Mouse (Mus musculus): ENCODE data around the gene Pmpca. TPM values are rescaled to one million over a fixed set of nuclear protein-coding genes. Genes with fewer than 3 reads are reported as not detected.
"Not testable (repeated sequence)": the region's sequence is repeated elsewhere in the genome, so short reads cannot be mapped to it uniquely, and the experiment has no call there.

Pmpca gene
- polyA plus RNA-seq, 1 experiment from 2014 or later = 74.3 TPM

DNA sequence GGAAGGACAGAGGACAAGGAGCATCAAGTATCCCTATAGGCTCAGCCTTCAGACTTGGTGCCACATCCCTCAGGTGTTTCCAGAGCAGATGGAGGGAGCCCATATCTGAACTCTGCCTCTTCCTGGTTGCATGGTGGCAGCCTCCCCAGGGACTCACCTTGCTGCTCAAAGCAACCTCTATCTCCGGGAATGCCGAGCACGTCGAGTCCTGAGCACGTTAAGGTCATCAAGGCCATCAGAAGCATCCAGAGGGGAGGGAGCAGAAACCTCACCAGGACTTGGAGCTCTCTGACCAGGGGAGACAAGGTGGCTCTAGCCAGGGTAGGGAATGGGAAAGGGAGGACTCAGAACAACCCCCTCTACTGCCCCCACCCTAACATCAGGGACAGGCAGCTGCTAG lies 25.7 kb upstream of the Pmpca start:
- WGBS = 62% methylated on average over 5 of the region's 5 CpGs
- Histone ChIP-seq H3K4me1 (replicated peaks; ENCODE audit: insufficient read depth, low read length) (no peaks in the 10 kb centered on the region), H3K36me3 (ENCODE audit: insufficient read depth, low read length) (peaks cover 44% of the 10 kb centered on the region), H3K9ac (ENCODE audit: low read depth, low read length) (no peak overlapping the region), H3K27ac (no peak overlapping the region), H3K27me3 (ENCODE audit: insufficient read depth, low read length) (no peaks in the 10 kb centered on the region), H3K4me3 (replicated peaks; ENCODE audit: low read depth, low read length) (no peak overlapping the region), H3K4me2 (ENCODE audit: low read length) (no peak overlapping the region), H3K9me3 (replicated peaks; ENCODE audit: low read length) (no peaks in the 10 kb centered on the region)
- DNase-seq (ENCODE audit: low spot score) (no peak), ATAC-seq (replicated peaks; ENCODE audit: low FRiP score, low read depth) (no peak)
- no peak for TF ChIP-seq CTCF (IDR thresholded peaks at IDR 0.05; ENCODE audit: low read depth)

- Histone ChIP-seq H3K4me2 (ENCODE audit: low read length) (no peak overlapping the region), H3K27ac (no peak overlapping the region), H3K4me3 (replicated peaks; ENCODE audit: low read depth, low read length) (no peak overlapping the region), H3K4me1 (replicated peaks; ENCODE audit: insufficient read depth, low read length) (no peaks in the 10 kb centered on the region), H3K27me3 (ENCODE audit: insufficient read depth, low read length) (no peaks in the 10 kb centered on the region), H3K9ac (ENCODE audit: low read depth, low read length) (no peak overlapping the region), H3K36me3 (ENCODE audit: insufficient read depth, low read length) (peaks cover 55% of the 10 kb centered on the region), H3K9me3 (replicated peaks; ENCODE audit: low read length) (no peaks in the 10 kb centered on the region)
- no peak for TF ChIP-seq CTCF (IDR thresholded peaks at IDR 0.05; ENCODE audit: low read depth)
- no peak for ATAC-seq (replicated peaks; ENCODE audit: low FRiP score, low read depth)
- WGBS = 69% methylated on average over 10 of the region's 10 CpGs
- DNase-seq (ENCODE audit: low spot score) = peak; percentile 28
Measured at GRCm38 (mm10) chr2:26364738-26365465, 24.2 kb upstream of the Pmpca start.

DNA sequence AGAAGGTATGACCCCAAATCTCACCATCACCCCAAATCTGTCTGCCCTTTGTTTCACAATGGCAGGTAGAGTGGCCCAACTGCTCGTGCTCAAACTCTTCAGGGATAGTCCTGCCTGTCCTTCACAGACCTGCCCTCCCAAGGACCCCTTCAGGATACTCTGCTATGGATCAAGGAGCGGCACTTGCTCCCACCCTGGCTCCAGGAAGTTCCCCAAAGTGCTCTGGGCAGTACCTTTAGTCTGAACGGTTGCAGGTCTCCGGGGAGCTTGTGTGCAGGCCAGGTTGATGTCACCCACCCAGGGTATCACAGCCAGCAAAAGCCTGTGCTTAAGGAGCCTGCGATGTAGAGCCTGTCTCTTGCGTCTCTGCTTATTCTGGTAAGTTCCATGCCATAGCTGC lies 21.2 kb upstream of the Pmpca start:
- H3K4me1 ChIP-seq (replicated peaks; ENCODE audit: insufficient read depth, low read length) = no peaks in the 10 kb centered on the region
- no peak overlapping the region for H3K4me2 ChIP-seq (ENCODE audit: low read length)
- no peak overlapping the region for H3K27ac ChIP-seq
- no peaks in the 10 kb centered on the region for H3K27me3 ChIP-seq (ENCODE audit: insufficient read depth, low read length)
- ATAC-seq (replicated peaks; ENCODE audit: low FRiP score, low read depth) (no peak), DNase-seq (ENCODE audit: low spot score) (no peak)
- no peaks in the 10 kb centered on the region for H3K9me3 ChIP-seq (replicated peaks; ENCODE audit: low read length)
- no peak overlapping the region for H3K4me3 ChIP-seq (replicated peaks; ENCODE audit: low read depth, low read length)
- 92% methylated on average over 6 of the region's 6 CpGs for WGBS
- TF ChIP-seq CTCF (IDR thresholded peaks at IDR 0.05; ENCODE audit: low read depth) = no peak
- no peak overlapping the region for H3K9ac ChIP-seq (ENCODE audit: low read depth, low read length)
- peaks cover 72% of the 10 kb centered on the region for H3K36me3 ChIP-seq (ENCODE audit: insufficient read depth, low read length)

GRCm38 (mm10) chr2:26368572-26368971 lies 20.6 kb upstream of the Pmpca start:
- WGBS = 90% methylated on average over 1 of the region's 1 CpGs
- H3K27ac ChIP-seq = no peak overlapping the region
- no peak overlapping the region for H3K4me2 ChIP-seq (ENCODE audit: low read length)
- H3K36me3 ChIP-seq (ENCODE audit: insufficient read depth, low read length) = peaks cover 71% of the 10 kb centered on the region
- DNase-seq (ENCODE audit: low spot score) (no peak), ATAC-seq (replicated peaks; ENCODE audit: low FRiP score, low read depth) (no peak)
- H3K4me3 ChIP-seq (replicated peaks; ENCODE audit: low read depth, low read length) = no peak overlapping the region
- H3K4me1 ChIP-seq (replicated peaks; ENCODE audit: insufficient read depth, low read length) = no peaks in the 10 kb centered on the region
- no peak for TF ChIP-seq CTCF (IDR thresholded peaks at IDR 0.05; ENCODE audit: low read depth)
- no peaks in the 10 kb centered on the region for H3K9me3 ChIP-seq (replicated peaks; ENCODE audit: low read length)
- H3K9ac ChIP-seq (ENCODE audit: low read depth, low read length) = no peak overlapping the region
- H3K27me3 ChIP-seq (ENCODE audit: insufficient read depth, low read length) = no peaks in the 10 kb centered on the region

- 97% methylated on average over 8 of the region's 8 CpGs for WGBS
- DNase-seq (ENCODE audit: low spot score) = no peak
- Histone ChIP-seq H3K36me3 (ENCODE audit: insufficient read depth, low read length) (peaks cover 78% of the 10 kb centered on the region), H3K27me3 (ENCODE audit: insufficient read depth, low read length) (no peaks in the 10 kb centered on the region), H3K9me3 (replicated peaks; ENCODE audit: low read length) (no peaks in the 10 kb centered on the region), H3K4me2 (ENCODE audit: low read length) (no peak overlapping the region), H3K4me1 (replicated peaks; ENCODE audit: insufficient read depth, low read length) (no peaks in the 10 kb centered on the region), H3K27ac (no peak overlapping the region), H3K9ac (ENCODE audit: low read depth, low read length) (no peak overlapping the region), H3K4me3 (replicated peaks; ENCODE audit: low read depth, low read length) (no peak overlapping the region)
- TF ChIP-seq CTCF (IDR thresholded peaks at IDR 0.05; ENCODE audit: low read depth) = no peak
- ATAC-seq (replicated peaks; ENCODE audit: low FRiP score, low read depth) = no peak
Measured at GRCm38 (mm10) chr2:26372396-26372795, 16.7 kb upstream of the Pmpca start.

- DNase-seq (ENCODE audit: low spot score) (peak; percentile 94), ATAC-seq (replicated peaks; ENCODE audit: low FRiP score, low read depth) (peak; percentile 93)
- peak within 1 kb of the TSS; percentile 78 for H3K4me3 ChIP-seq (replicated peaks; ENCODE audit: low read depth, low read length)
- peak; percentile 2; the same call in 1 of the 2 replicates for TF ChIP-seq CTCF (IDR thresholded peaks at IDR 0.05; ENCODE audit: low read depth)
- under 1% methylated on average over 38 of the region's 38 CpGs for WGBS
- H3K36me3 ChIP-seq (ENCODE audit: insufficient read depth, low read length) = peaks cover 41% of the 10 kb centered on the region
- H3K27ac ChIP-seq = peak within 1 kb of the TSS; percentile 50
- H3K4me2 ChIP-seq (ENCODE audit: low read length) = peak within 1 kb of the TSS; percentile 95
- peaks cover 4% of the 10 kb centered on the region; the same call in 1 of the 2 replicates for H3K4me1 ChIP-seq (replicated peaks; ENCODE audit: insufficient read depth, low read length)
- H3K9ac ChIP-seq (ENCODE audit: low read depth, low read length) = peak within 1 kb of the TSS; percentile 79
- no peaks in the 10 kb centered on the region for H3K9me3 ChIP-seq (replicated peaks; ENCODE audit: low read length)
- no peaks in the 10 kb centered on the region for H3K27me3 ChIP-seq (ENCODE audit: insufficient read depth, low read length)
Measured at GRCm38 (mm10) chr2:26380131-26380771, 8.9 kb upstream of the Pmpca start, which contains the start of gene Snapc4. Snapc4 (minus strand) TSS chr2:26380653.

DNA sequence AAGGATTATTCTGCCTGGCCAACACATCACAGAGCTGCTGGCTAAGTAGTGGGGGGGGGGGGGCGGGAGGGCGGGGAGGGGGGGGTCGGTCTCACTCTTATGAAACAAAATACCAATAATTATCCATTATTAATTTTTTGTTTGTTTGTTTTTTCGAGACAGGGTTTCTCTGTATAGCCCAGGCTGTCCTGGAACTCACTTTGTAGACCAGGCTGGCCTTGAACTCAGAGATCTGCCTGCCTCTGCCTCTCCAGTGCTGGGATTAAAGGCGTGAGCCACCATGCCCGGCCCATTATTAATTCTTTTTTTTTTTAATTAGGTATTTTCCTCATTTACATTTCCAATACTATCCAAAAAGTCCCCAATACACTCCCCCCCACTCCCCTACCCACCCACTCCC lies 8.3 kb upstream of the Pmpca start:
- not testable (repeated sequence) for H3K27ac ChIP-seq

More for the DNA sequence above, 8.3 kb upstream of the Pmpca start:
- peak overlapping the region; percentile 79; the same call in 1 of the 2 replicates for H3K9ac ChIP-seq (ENCODE audit: low read depth, low read length)
- peaks cover 44% of the 10 kb centered on the region for H3K36me3 ChIP-seq (ENCODE audit: insufficient read depth, low read length)
- ATAC-seq (replicated peaks; ENCODE audit: low FRiP score, low read depth); H3K9me3 ChIP-seq (replicated peaks; ENCODE audit: low read length); H3K27me3 ChIP-seq (ENCODE audit: insufficient read depth, low read length); DNase-seq (ENCODE audit: low spot score); H3K4me1 ChIP-seq (replicated peaks; ENCODE audit: insufficient read depth, low read length): not testable (repeated sequence)
- peak overlapping the region; percentile 78 for H3K4me3 ChIP-seq (replicated peaks; ENCODE audit: low read depth, low read length)
- 34% methylated on average over 6 of the region's 6 CpGs for WGBS
- peak overlapping the region; percentile 95 for H3K4me2 ChIP-seq (ENCODE audit: low read length)

Data from kidney, postnatal 0 days (tissue).